Mouse (Mus musculus) heart, postnatal 4 days (tissue): ENCODE measurements at regions not wholly inside any gene's neighbourhood (a gene's known extent, or its start where the extent isn't known, plus 50 kb on each side); places are given as distances from the start of the nearest gene placed in this dataset.
A peak's percentile ranks its signal among the peaks of the same experiment; 100 is the strongest.
"Not testable (repeated sequence)": the region's sequence is repeated elsewhere in the genome, so short reads cannot be mapped to it uniquely, and the experiment has no call there.

ENCODE experiments used
- DNase-seq: peaks from one replicate; pipeline ENCODE4 v3.0.0; 2021

GRCm38 (mm10) chr14:60525979-60526378 lies 107.8 kb upstream of the Spata13 start:
- DNase-seq: no peak

DNA sequence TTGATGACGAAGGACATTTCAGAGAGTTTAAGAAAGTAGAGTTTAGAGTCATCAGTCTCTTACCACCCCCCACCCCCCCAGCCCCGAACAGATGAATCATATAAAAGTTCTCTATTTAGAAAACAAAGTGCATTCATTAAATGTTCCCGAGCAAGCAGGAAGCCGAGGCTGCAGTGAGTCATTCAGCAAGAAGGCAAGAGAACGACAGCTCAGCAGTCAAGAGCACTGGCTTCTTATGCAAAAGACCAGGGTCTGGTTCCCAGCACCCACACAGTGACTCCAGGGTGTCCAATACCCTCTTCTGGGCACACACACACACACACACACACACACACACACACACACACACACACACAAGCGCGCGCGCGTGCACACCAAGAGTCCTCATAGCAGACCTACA lies 107.0 kb upstream of the Spata13 start:
- no peak for DNase-seq

DNA sequence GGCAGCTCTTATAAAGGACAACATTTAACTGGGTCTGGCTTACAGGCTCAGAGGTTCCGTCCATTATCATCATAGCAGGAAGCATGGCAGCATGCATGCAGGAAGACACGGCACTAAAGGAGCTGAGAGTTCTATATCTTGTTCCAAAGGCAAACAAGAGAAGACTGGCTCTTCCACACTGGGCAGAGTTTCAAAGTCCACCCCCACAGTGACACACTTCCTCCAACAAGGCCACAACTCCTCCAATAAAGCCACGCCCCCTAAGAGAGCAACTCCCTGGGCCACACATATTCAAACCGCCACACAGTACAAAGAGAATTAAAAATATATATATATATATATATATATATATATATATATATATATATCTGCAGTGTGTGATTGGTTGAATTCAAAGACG lies 105.8 kb upstream of the Spata13 start:
- DNase-seq: peak; percentile 48

DNA sequence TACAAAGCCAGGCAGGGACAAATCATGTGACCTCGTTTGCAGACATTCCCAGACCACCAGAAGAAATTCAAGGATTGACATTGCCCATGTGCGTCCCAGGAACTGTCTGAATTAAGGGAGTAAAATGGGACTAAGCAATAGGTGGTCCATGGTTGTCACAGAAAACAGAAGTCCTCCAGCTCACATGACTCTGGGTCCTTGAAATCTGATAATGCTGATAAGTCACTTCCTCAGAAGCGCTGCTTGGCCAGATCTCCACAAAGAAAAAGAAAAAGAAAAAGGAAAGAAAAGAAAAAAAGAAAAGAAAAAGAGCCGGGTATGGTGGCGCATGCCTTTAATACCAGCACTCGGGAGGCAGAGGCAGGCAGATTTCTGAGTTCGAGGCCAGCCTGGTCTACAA lies 105.3 kb upstream of the Spata13 start:
- no peak for DNase-seq

DNA sequence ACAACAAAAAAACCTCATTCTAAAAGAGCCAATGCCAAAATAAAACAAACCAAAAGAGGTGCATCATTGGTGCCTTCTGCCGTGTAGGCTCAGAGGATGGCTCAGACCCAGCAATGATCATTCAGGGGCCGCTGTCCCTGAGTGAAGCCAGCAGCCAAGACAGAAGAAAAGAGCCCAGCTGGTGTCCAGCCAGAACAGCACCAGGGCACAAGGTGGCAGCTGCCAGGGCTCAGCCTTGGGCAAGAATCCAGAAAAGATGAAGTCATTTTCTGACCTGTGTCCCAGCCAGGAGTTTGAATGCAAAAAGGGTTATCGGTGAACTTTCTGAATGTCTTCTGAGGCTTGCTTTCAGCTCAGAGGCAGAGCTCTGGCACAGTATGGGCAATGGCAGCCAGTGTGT lies 104.8 kb upstream of the Spata13 start:
- DNase-seq: peak; percentile 73

- peak; percentile 29 for DNase-seq
These were observed 104.0 kb upstream of the Spata13 start for GRCm38 (mm10) chr14:60529646-60530347.

DNA sequence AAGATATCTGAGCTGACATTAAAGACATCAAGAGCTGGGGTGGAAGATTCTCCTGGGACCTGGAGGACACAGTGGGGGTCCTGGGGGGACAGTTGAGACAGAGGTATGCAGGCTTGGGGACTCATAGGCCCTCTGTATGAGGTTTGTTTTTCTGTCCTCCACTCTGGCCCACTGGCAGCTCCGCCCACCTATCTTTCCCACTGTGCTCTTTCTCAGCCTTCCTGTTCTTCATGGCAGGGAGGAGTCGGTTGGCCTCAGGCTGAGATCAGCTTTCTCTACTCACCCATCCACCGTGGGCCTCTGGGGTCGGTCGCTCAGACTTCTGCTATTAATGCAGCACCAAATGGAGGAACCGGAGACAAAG lies 103.5 kb upstream of the Spata13 start:
- peak; percentile 18 for DNase-seq

GRCm38 (mm10) chr14:60530973-60531372 lies 102.8 kb upstream of the Spata13 start:
- no peak for DNase-seq

GRCm38 (mm10) chr14:60531766-60532165 lies 102.0 kb upstream of the Spata13 start:
- no peak for DNase-seq

DNA sequence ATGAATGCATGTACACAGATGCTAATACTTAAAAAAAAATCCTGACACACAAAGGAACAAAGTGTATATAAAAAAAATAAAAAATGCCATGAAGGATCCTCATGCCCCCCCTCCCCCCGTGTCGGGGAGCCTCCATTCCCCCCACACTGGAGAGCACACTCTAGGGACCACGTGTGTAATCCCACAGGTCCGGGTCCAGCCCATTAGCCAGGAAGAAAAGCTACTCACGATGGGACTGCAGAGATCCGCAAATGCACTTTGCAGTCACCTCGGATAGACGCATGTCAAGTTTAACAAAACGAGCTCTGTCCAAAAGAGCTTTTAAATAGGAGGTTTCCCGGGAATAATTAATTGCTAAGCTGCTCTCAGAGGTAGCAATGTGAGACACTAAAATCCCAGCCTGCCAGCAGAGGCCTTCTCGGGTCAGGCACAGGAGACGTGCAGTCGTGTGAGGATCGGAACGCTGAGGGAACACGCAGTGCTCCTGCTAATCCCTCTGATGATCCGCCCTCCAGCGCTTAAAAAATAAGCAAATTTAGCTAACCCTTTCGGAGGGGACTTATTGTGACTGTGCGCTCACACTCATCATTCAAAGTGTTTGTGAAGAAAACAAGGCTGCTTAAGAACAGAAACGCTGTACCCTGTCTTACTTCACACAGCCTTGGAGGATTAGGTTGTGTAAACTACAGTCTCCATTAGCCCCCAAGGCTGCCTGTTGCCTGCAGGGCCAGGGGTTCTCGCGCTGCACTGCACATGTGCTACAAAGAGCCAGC lies 100.2 kb upstream of the Spata13 start:
- no peak for DNase-seq

GRCm38 (mm10) chr14:60539040-60539439 lies 94.8 kb upstream of the Spata13 start:
- DNase-seq: peak; percentile 31

DNA sequence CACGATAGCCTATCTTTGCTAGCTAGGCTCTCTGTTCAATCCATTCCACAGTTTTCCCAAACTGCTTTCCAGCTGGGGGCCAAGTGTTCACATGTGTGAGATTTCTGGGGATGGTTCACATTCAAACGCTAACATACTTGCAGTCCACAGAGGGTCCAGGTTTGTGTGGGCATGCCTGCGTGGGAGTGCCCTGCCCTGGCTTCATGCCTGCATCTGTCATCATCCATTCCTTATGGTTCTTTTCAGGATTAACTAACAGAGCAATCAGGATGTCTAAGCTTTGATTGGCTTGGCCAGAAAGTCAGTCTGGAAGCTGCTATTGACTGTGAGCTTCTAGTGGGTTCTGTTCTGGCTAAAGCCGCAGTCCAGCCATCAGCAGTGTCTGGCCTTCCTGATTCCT lies 93.7 kb upstream of the Spata13 start:
- DNase-seq: peak; percentile 39

DNA sequence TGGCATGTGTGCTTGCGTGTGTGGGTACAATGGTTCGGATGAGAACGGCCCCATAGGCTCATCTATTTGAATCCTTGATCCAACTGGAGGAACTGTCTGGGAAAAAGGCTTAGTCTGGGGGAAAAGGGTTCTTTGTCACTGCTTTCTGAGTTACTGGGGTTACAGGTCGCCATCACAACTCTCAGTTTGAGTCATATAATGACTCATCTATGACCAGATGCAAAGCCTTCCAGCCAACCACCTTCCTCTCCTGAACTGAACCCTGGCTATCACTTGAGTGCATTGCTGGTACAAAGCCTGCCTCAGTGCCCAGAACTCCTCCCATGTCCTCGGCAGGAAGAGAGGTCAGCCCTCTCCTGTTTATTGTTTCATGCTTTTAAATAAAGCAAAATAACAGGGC lies 92.2 kb upstream of the Spata13 start:
- no peak for DNase-seq

DNA sequence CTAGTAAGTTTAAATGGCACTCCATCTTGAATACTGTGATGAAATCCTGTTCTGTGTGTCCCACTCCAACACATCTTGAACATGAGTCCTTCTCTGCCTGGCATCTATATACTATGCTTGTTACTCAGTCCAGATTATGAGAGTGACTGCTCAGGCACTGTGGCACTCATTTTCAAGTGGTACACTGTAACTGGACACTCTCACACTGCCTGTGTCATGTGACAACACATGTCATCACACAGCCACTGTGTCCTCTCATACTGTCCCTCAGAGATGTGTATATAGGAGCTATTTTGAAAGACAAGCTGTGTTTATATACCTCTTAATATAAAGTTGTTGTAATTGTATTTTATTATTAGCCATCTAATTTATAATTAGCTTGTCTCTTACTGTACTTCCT lies 89.0 kb upstream of the Spata13 start:
- DNase-seq: no peak

GRCm38 (mm10) chr14:60554222-60554740 lies 79.5 kb upstream of the Spata13 start:
- DNase-seq: no peak

GRCm38 (mm10) chr14:60556541-60556940 lies 77.3 kb upstream of the Spata13 start:
- peak; percentile 33 for DNase-seq

- DNase-seq: peak; percentile 15
These were observed 76.8 kb upstream of the Spata13 start for GRCm38 (mm10) chr14:60557020-60557419.

DNA sequence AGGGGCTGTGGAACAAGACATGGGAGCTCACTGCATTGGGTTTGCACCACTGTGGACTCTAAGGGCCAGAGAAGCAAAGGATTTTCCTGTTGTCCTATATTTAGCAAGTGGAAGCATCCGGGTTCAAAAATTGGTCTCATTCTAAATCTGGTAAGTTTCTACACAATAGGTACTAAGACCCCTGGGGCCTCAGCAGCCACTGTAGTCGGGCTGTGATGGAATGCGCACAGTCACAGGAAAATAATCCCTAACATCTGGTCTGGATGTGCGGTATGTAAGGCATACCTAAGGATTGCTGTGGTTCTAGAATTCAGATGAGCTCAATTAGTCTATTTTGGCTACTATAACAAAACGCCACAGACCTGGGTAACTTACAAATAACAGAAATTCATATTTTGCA lies 74.4 kb upstream of the Spata13 start:
- DNase-seq: no peak

- peak; percentile 31 for DNase-seq
These were observed 73.8 kb upstream of the Spata13 start for GRCm38 (mm10) chr14:60559826-60560529.

DNA sequence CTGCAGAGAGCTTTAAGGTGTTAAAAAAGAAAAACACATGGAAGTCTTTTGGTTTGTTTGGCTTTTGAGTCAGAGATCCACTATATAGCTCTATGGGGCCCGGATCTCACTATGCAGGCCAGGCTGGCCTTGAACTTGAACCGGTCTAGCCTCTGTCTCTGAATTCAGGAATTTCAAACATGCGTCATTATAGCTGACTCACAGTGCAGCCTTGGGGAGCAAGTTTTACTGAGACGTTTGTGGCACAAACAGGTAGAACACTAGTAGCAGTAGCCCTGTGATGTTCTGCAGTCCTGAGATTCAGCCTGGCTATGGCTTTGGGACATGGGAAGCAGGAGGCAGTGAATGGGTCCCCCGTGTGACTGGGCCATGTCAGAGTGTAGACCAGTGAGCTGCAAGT lies 57.5 kb upstream of the Spata13 start:
- DNase-seq: no peak

DNA sequence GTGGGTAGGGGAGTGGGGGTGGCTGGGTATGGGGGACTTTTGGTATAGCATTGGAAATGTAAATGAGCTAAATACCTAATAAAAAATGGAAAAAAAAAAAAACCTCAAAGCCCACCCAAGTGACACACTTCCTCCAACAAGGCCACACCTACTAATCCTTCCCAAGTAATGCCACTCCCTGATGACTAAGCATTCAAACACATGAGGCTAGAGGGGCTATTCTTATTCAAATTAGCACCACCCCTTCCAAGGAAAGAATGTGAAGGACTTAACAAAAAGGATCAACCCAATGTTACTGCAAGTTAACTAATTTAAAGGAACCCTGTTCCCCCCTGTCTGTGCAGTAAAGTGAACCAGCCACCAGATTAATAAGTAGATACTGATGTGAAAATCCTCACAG lies 53.7 kb upstream of the Spata13 start:
- DNase-seq: not testable (repeated sequence)
